Mouse (Mus musculus): Measurements from ENCODE around the gene Fanca.
"Not testable (repeated sequence)": the region's sequence is repeated elsewhere in the genome, so short reads cannot be mapped to it uniquely, and the experiment has no call there.

The Fanca gene

DNA sequence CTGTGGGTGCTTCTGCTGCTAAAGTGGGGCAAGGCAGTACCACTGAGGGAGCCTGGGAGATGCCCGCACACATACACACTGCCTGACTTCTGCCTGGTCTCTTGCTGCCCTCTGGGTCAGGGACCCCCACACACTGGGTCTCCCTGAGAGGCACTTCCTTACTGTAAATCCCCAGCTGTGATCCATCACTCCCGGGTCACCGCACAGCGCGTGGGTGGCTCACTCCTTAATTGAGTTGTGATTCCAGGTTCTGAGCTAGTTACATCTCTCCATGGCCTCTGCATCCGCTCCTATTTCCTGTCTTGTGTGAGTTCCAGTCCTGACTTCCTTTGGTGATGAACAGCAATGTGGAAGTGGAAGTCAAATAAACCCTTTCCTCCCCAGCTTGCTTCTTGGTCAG, 12.3 kb upstream of the Fanca start:
- DNase-seq: no peak

DNA sequence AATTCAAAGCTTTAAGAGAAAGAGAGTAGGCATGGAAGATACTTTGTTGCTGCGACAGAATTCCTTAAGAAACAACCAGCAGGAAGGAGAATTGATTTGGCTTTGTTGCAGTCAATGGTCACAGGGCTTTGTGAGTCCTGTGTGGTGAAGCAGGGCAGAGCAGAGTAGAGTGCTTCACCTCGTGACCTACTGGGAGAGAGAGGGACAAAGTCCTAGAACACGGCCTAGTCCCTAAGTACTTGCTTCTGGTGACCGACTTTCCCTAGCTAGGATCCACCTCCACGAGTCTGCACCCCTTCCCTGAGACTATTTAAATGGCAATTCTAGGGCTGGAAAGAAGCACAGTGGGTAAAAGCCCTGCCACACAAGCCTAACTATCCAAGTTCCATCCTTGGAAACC, 11.6 kb upstream of the Fanca start:
- no peak for DNase-seq

DNA sequence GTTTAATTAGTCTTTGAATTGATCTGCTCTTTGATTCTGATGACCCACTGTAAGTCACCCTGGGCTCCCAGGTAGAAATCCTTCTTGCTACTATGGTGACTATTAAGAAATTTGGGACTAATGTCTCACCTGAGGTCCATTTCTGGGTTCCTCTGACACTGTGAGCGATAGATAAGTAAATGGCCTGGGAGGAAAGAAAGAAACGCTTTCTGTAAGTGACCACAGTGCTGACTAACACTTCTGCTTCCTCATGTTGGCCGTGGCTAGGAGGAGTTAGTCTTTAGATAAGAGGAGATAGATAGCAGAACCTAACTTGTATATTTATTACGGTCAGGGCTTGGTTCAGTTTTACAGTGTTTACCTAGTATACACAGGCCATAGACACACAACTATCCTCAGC, 11.0 kb upstream of the Fanca start:
- no peak for DNase-seq

DNA sequence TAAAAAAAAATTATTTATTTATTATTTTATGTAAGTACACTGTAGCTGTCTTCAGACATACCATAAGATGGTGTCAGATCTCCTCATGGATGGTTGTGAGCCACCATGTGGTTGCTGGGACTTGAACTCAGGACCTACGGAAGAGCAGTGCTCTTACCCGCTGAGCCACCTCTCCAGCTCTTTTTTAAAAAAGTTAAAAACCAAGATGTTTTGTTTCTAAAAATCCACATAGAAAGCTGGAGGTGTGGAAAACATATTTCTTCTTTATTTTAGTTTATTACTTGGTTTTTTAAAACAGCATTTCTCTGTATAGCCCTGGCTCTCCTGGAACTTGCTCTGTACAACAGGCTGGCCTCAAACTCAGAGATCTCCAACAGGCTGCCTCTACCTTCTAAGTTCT, 10.2 kb upstream of the Fanca start:
- DNase-seq: no peak

DNA sequence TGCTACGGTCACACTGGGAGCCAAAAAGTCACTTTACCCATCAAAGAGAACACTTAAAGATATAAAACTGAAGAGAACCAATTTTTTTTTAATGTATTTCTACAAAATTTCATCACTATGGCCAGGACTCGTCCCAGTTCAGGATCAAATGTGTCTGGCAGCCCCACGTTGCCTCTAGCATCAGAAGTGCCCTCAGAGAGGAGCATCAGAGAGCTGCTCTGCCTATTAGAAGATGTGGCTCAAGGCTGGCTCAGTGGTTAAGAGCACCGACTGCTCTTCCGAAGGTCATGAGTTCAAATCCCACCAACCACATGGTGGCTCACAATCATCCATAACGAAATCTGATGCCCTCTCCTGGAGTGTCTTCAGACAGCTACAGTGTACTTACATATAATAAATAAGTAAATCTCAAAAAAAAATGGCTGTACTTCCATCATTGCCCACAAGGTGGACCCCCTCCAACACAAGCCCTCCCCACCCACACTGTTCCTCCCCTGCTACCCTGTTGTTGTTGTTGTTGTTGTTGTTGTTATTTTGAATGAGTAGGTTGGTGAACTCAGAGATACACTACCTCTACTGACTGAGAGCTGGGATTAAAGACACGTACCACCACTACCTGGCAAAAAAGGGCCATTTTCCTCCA, 1.3 kb upstream of the Fanca start:
- DNase-seq: peak; percentile 23

DNA sequence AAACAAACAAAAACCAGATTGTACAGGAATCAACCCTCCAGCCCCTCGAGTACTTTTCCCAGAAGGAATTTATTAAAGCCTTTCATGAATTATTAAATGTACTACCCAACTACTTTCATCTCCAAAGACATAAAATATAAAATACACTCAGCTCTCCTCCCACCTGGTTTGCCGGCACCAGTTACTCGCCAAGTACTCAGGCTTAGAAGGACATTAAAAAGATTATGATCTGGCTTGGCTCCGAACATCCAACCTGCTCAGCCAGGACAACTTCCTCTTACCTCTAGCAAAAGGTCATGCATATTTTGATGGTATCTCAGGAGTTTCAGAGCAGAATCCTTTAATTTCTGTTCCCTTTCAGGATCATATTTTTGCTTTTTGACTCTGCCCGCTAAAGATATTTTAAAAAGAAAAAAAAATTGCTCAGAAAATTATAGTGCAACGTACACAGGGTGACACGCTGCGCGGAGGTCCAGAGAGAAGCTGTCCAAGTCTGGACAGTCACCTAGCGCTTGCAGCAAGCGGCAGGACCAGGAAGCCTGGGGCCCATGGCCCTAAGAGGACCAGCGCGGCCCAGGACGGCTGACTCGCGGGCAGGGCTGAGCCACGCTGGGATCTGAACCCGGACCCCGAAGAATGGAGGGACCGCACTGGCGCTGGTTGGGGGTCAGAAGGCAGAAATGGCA, 452 bp downstream of the Fanca start:
- DNase-seq: no peak

DNA sequence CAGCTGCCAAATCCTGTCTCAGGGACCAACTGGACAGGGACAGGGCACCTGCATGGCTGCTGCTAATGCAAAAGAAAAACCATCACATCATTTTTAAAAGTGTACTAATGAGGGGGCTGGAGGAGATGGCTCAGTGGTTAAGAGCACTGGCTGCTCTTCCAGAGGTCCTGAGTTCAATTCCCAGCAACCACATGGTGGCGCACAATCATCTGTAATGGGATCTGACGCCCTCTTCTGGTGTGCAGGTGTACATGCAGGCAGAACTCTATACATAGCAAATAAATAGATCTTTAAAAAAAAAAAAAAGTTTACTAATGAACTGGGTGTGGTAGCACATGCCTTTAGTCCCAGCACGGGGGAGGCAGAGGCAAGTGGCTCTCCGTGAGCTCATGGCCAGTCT, 9.6 kb downstream of the Fanca start:
- no peak for DNase-seq

DNA sequence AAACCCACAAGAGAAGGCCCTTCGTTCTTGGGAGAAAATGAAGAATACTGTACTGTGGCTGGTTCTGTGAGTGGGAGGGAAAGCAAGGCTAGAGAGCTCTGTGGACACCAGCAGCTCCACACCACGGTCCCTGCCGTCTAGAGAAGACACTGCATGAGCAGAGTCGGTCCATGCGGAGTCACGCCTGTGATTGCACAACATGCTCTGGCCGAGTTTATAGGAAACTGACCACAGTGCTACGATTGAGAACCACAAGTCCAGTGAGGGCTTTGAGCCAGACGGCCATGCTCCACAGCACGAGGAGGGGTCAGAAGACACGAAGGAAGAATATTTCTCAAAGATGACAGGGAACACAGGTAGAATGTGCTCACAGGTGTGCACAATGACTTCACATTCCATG, 20.1 kb downstream of the Fanca start:
- DNase-seq: no peak

DNA sequence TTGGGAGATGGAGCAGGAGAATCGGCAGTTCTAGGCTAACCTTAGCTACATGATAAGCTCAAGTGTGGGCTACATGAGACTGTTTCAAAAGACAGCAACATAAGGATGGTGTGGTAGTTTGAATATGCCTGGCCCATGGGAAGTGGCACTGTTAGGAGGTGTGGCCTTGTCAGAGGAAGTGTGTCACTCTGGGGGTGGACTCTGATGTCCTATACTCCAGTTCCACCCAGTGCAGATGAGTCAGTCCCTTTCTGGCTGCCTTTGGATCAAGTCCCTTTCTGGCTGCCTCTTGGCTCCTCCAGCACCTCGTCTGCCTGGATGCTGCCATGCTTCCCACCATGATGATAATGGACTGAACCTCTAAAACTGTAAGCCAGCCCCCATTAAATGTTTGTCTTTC, 25.6 kb downstream of the Fanca start:
- no peak for DNase-seq

DNA sequence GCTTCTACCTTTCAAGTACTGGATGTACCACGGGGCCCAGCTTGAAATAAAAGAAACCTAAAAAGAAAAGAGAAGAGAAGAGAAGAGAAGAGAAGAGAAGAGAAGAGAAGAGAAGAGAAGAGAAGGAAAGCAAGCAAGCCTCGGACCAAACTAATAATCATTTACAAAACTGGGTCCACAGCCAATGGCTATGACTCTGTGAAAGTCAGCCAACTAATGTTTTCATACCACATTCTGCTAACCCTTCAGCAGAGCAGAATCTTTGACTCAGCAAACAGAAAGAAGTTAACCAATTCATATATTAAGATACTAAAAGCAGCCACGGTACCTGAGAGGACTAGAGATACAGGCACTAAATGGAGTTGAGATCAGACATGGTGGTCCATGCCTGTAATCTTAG, 26.1 kb downstream of the Fanca start:
- no peak for DNase-seq

DNA sequence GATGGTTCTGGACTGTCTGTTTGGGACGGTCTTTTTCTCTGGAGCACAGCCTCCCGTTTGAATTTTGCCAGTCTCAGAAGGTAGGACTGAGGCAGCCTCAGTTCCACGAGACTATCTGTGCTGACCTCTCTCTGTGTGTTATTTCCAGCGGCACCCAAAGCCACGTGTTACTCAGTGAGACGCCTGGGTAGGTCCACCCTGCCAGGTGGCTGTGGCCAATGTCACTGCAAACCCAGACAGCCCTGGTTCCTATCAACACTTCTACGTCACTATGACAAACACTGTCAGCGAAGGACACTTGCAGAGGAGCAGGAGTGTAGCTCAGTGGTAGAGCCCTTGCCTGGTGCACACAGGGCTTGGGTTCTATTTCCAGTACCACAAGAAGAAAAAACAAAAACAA, 26.7 kb downstream of the Fanca start:
- DNase-seq: no peak

DNA sequence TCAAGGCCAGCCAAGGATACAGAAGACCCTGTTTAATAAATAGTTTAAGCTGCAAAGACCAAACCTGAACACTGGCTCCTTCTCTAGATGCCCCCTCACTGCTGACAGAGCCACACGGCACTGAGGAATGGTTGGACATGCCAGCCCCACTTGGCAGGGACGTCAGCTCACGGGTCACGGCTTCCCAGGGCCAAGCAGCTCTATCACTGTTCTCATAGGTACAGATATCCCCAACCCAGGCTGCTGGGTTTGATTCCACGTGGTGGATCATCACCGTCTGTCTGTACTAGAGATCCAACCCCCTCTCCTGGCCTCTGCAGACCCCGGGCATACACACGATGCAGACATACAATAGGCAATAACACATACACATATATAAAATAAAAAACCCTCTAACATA, 27.7 kb downstream of the Fanca start:
- DNase-seq: no peak

DNA sequence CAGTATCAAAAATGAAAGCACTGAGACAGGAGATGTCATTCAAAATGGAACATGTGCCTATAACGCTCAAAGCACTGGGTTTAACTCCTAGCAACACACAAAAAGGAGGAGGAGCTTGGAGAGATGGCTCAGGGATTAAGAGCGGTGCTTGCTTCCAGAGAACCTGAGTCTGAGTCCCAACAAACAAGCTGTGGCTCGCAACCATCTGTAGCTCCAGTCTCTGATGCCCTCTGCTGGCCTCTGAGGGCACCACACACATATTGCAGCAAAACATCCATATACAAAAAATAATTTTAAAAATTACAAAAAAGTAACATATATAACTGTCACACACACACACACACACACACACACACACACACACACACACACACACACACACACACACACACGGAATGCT, 28.2 kb downstream of the Fanca start:
- DNase-seq: peak; percentile 43

DNA sequence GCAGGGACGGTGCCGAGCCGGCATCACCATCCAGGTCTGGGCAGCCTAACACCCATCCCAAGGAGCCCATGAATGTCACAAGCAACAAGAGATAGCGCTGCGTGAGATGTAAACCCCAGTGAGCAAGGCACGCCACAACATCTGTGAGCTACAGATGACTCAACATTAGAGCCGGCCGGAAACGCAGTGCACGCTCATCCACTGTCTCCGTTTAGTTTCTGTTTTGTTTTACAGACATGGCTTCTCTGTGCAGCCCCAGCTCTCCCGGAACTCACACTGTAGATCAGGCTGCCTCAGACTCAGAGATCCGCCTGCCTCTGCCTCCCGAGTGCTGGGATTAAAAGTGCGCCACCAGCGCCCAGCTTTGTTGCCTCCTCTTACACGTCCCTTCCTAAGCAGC, 31.0 kb downstream of the Fanca start:
- DNase-seq: no peak

DNA sequence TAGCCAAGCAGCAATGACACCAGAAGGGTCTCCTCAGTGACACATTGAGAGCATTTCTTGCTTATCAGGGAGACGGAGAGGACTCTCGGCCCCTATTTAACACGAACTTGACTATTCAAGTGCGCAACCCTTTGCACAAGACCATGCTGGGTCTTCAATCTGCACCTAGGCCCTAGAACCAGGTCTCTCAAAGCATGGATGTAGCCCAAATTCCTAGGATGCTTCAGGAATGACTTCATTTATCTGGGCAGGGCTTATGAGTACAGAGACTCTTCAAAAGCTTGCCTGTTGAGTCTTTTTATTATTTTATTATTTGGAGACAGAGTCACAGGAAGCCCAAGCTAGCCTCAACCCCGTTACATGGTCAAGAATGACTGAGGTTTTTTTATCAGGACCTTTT, 33.9 kb downstream of the Fanca start:
- DNase-seq: no peak

DNA sequence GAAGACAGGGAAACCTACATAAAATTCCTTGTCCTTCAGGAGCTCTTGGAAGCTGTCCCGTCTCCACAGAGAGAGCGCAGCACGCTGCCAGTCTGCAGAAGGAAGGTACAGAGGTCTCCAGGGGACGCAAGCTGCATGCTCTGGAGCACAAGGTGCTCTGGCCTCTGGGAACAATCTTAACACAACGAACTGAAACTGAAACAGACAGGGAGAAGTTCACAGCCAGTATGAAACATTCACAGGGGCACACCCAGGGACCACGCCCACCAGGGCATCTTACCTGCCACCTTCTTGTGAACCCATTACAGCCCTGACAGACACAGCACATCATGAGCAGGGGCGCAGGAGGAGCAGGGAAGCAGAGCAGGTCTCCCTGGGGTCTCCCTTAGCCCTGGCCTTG, 34.4 kb downstream of the Fanca start:
- no peak for DNase-seq

DNA sequence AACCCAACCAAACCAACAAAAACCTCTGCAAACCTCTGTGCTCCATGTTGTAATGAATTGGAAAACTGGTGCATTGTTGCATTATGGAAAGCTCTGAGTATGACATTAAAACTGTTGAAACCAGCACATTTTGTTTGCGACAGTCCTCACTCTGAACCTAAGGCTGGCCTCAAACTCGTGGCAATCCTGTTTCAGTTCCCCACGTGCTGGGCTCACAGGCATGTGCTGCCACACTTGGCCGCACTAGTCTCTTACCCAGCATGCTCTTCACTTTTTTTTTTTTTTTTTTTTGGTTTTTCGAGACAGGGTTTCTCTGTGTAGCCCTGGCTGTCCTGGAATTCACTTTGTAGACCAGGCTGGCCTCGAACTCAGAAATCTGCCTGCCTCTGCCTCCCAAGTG, 35.4 kb downstream of the Fanca start:
- not testable (repeated sequence) for DNase-seq

DNA sequence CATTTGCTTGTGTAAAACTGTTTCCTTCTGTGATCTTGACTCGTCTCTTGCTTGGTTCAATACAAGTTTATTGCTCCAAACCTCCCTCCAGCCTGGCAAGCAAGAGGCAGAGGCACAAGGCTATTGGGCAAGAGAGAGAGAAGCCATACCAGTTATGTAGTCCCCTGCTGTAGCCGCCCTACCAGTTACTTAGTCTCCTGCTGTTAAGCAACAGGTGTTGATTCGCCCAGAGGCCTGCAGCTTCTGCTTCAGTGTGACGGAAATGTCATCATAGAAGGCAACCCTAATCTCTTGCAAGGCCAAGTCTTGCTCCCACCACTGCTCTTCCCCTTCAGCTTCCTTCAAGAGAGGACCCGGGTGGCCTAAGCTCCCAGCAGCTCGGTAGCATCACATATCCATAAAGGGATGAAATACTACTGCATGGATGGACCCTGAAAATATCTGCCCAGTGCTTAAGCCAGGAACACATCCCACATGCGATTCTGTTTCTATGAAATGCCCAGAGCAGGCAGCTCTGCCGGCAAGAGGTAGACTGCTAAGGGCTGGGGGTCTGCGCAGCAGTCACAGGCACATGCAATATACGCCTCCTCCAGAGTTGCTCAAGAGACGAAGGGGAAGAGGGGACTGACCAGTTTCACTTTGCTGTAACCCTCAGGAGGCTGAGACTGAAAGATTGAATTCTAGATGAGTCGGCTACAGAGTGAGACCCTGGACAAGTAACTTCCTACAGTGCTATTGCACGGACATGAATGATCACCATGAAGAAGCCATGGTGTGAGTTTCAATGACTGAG, 37.9 kb downstream of the Fanca start:
- no peak for DNase-seq

DNA sequence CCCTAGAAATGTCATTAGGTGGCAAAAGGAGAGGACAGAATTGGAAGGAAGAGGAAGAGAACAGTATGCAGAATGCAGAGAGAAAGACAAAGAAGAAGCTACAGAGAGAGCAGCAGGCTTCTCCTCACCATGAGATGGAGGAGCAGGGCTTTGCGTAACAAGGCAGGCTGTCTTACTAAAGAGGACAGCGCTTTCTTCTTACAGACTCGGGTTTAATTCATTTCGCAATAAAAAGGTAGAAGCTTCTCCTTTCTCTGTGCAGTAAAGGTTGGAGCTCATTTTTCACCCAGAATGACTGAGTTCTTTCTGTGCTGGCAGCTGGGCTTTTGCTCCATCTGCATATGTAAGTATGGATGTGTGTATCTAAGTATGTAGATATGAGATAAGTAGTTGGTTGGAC, 38.5 kb downstream of the Fanca start:
- no peak for DNase-seq

DNA sequence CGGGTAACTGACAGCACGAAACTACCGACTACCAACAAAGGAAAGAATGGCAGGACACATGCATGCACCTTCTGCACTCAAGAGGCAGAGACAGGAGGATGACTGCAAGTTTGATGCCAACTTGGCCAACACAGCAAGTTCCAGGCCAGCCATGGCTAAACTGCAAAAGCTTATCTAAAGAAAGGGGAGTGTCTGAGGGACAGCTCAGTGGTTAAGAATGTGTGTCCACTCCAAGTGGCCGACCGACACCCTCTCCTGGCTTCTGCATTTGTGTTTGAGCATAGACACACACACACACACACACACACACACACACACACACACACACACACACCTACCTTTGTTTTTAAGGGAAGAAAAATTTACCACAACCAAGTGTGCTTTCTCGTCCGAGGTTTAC, 39.9 kb downstream of the Fanca start:
- DNase-seq: no peak

DNA sequence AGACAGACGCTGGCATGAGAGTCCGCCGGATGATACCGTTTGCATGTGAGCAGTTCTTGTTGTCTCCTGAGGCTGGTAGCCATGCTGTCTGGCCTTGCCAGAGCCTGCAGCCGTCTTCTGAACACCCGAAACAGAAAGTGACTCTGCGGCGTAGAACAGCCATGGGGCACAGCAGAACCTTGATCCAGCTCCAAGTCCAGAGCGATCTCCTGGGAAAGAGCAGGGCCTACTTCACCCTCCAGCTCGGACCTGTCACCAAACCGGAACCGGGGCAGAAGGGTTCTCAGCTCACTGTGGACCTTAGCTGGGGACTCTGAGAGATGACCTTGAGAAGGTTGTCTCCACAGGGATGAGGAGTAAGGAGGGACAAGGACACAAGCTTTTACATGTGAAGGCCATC, 43.3 kb downstream of the Fanca start:
- DNase-seq: no peak

DNA sequence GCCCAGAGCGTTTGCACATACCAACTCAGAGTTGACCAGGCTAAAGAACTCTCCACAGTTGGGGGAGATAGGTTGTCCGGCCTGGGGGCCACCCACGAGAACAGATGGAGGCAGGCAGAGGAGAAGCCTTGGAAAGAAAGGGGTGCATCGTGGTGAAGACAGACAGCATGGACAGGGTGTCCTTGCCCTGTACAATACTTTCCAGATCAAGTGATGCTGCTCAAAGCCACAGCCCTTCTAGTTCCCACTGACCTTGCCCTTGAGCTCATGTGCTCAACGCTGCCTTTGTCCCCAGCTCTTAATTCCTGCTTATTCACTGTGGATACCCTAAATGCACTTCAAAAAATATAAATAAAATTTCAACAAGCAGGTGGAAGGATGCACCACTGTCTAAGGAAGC, 43.9 kb downstream of the Fanca start:
- DNase-seq: no peak

DNA sequence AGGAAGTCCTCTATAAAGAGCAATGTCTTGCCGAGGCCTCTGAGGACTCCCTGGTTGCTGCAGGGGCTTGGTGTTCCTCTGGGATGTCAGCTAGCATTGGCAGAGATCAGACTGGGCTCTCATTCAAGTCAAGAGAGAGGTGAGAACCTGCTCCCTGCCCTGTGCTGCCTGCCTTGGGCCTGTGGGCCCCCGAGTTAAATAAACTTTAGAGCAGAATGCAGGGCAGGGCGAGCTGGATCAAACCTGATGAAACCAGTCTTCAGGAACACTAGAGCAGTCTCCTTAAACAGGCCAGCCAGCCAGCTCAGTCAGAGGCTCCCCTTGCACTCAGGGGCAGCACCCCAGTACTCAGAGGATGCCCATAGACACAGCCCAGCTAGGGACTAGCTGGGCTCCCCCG, 46.5 kb downstream of the Fanca start:
- no peak for DNase-seq

DNA sequence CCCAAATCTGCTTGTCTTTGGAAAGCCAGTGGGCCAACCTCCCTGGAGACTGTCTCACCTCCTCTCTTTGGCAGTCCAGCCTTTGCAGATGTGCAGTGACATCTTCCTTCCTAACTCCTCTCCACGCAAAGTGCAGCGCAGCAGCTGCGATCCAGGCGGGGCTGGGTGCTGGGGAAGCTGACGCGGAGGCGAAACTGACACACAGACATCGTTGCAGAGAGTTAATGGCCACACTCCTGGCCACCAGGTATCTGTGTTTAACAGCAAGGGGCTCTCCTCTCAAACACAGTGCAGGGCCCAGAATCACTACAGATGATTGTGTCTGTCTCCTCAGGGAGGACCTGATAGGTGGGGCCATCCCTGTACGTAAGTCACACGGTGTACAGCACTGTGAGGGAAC, 47.2 kb downstream of the Fanca start:
- no peak for DNase-seq
